In the genomic region with DNA sequence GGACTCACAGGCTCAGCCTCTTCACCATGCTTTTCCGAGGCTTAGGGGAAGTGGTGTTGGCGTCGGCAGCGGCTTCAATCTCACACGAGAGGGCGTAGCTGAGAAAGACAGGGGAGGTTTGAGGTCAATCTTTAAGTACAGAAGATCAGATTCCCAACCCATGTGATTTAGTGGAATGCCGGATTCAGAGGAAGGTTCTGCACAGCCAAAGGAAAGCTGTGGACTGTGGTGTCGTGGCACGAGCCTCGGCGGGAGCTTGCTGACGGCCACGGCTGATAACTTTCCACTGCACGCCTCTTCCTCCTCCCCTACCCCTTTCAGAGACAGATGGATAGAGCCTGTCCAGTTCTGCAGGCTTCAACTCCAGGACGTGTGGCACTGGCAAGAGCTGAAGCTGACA, we compare ENCODE assay signal across 9 mouse cellular contexts.
DNase-seq lines count a peak whose midpoint lies in the region; ATAC-seq and TF ChIP-seq lines count a peak whose summit lies in the region.
"Had no signal": no experiment of that assay in that cellular context is flagged by ENCODE, and none has a peak within 500 bp of the region (broad histone marks: within the 10 kb centered on the region; RNA-seq: fewer than 3 reads in every experiment).

No protein-coding gene starts in this region.

- no peak overlapping the region for H3K4me3 ChIP-seq in heart, embryonic 14.5 days (ENCODE audit: control insufficient read depth in 1 of 2, insufficient read depth in 1 of 2, low read depth in 1 of 2, low read length in 2 of 2)
- no peak overlapping the region for H3K4me3 ChIP-seq in limb, embryonic 10.5 days
- H3K4me3 ChIP-seq in left cerebral cortex, adult 2 months: no peak overlapping the region
- H3K4me3 ChIP-seq in hindbrain, embryonic 12.5 days: no peak overlapping the region
- H3K4me3 ChIP-seq in forebrain, embryonic 15.5 days: no peak overlapping the region

- H3K4me2 ChIP-seq in heart, embryonic 14.5 days (ENCODE audit: low read length): peak overlapping the region; percentile 27; the same call in 1 of the 2 replicates
- no peak overlapping the region for H3K4me2 ChIP-seq in hindbrain, embryonic 12.5 days (replicated peaks)
- no peak overlapping the region for H3K4me2 ChIP-seq in forebrain, embryonic 15.5 days (replicated peaks)
- H3K4me2 ChIP-seq: midbrain, embryonic 11.5 days had no signal

- WGBS in heart, embryonic 14.5 days: 7% methylated on average over 15 of the region's 15 CpGs
- 56% methylated on average over 15 of the region's 15 CpGs for WGBS in limb, embryonic 10.5 days
- 69% methylated on average over 15 of the region's 15 CpGs for WGBS in hindbrain, embryonic 12.5 days
- WGBS in forebrain, embryonic 15.5 days: 72% methylated on average over 15 of the region's 15 CpGs

- intact Hi-C loops in left cerebral cortex, adult 2 months (cut with DNase I): no loop called here

- TF ChIP-seq CTCF in left cerebral cortex, adult 2 months (IDR thresholded peaks at IDR 0.05): no peak; the same call in 1 of the 2 replicates

- ATAC-seq in heart, embryonic 14.5 days (ENCODE audit: insufficient number of reproducible peaks, insufficient read depth, low FRiP score, low read depth): no peak
- no peak for ATAC-seq in hindbrain, embryonic 12.5 days (ENCODE audit: low FRiP score)
- ATAC-seq in forebrain, embryonic 15.5 days (replicated peaks): no peak

- no peaks in the 10 kb centered on the region for H3K9me3 ChIP-seq in heart, embryonic 14.5 days (ENCODE audit: control insufficient read depth, low read length)
- H3K9me3 ChIP-seq in limb, embryonic 10.5 days (replicated peaks): no peaks in the 10 kb centered on the region
- H3K9me3 ChIP-seq in hindbrain, embryonic 12.5 days (replicated peaks): no peaks in the 10 kb centered on the region
- no peaks in the 10 kb centered on the region for H3K9me3 ChIP-seq in forebrain, embryonic 15.5 days

- H3K36me3 ChIP-seq in heart, embryonic 14.5 days (ENCODE audit: control insufficient read depth, insufficient read depth, low read length): peaks cover 74% of the 10 kb centered on the region
- peaks cover 89% of the 10 kb centered on the region for H3K36me3 ChIP-seq in limb, embryonic 10.5 days
- H3K36me3 ChIP-seq in hindbrain, embryonic 12.5 days: peaks cover 4% of the 10 kb centered on the region; the same call in 1 of the 2 replicates
- no peaks in the 10 kb centered on the region for H3K36me3 ChIP-seq in forebrain, embryonic 15.5 days

- no peaks in the 10 kb centered on the region for H3K27me3 ChIP-seq in heart, embryonic 14.5 days (ENCODE audit: control insufficient read depth, insufficient read depth, low read length)
- H3K27me3 ChIP-seq in limb, embryonic 10.5 days (ENCODE audit: low read depth, poor library complexity, severe bottlenecking): no peaks in the 10 kb centered on the region
- no peaks in the 10 kb centered on the region for H3K27me3 ChIP-seq in hindbrain, embryonic 12.5 days
- no peaks in the 10 kb centered on the region for H3K27me3 ChIP-seq in forebrain, embryonic 15.5 days

- H3K4me1 ChIP-seq in heart, embryonic 14.5 days (ENCODE audit: control insufficient read depth in 2 of 2, insufficient read depth in 2 of 2, low read length in 2 of 2): peaks cover 31 to 62% of the 10 kb centered on the region in 2 experiments
- no peaks in the 10 kb centered on the region for H3K4me1 ChIP-seq in limb, embryonic 10.5 days
- H3K4me1 ChIP-seq in hindbrain, embryonic 12.5 days: peaks cover 13% of the 10 kb centered on the region; the same call in 1 of the 2 replicates
- peaks cover 13% of the 10 kb centered on the region; the same call in 1 of the 2 replicates for H3K4me1 ChIP-seq in forebrain, embryonic 15.5 days

- DNase-seq in adrenal gland, adult (ENCODE audit: inconsistent age in 2 of 2, low spot score in 1 of 2): peak; percentile 24 to 65
- no peak for DNase-seq in adrenal gland, postnatal 4 days (ENCODE audit: low spot score in 2 of 2)
- DNase-seq in adrenal gland, postnatal 10 days: peak; percentile 38
- DNase-seq in limb, embryonic 10.5 days (ENCODE audit: low spot score): no peak
- DNase-seq in left cerebral cortex, adult 2 months (ENCODE audit: extremely low spot score in 1 of 2, low spot score in 2 of 2): no peak

- peak overlapping the region; percentile 55 for H3K9ac ChIP-seq in heart, embryonic 14.5 days (ENCODE audit: low read length)
- H3K9ac ChIP-seq in hindbrain, embryonic 12.5 days: no peak overlapping the region
- no peak overlapping the region for H3K9ac ChIP-seq in forebrain, embryonic 15.5 days (replicated peaks)

- H3K27ac ChIP-seq in heart, embryonic 14.5 days (replicated peaks in 1 of 2; ENCODE audit: control insufficient read depth in 1 of 2, insufficient read depth in 1 of 2, low read depth in 2 of 2, low read length in 2 of 2): peak overlapping the region; percentile 51 to 76
- peak overlapping the region; percentile 20; the same call in 1 of the 2 replicates for H3K27ac ChIP-seq in limb, embryonic 10.5 days
- no peak overlapping the region for H3K27ac ChIP-seq in left cerebral cortex, adult 2 months
- no peak overlapping the region for H3K27ac ChIP-seq in hindbrain, embryonic 12.5 days
- H3K27ac ChIP-seq in forebrain, embryonic 15.5 days (replicated peaks): no peak overlapping the region

Comparison
In these comparisons a context has a peak if more than half of its experiments do, and no peak if none do; other contexts are left out.
1. DNase-seq: peak in adrenal gland, adult (2 of 2) and adrenal gland, postnatal 10 days (single experiment); none in adrenal gland, postnatal 4 days (0 of 2), limb, embryonic 10.5 days (single experiment) and left cerebral cortex, adult 2 months (0 of 2).
2. H3K27ac ChIP-seq: peak in heart, embryonic 14.5 days (2 of 2) and limb, embryonic 10.5 days (single experiment); none in left cerebral cortex, adult 2 months (single experiment), hindbrain, embryonic 12.5 days (single experiment) and forebrain, embryonic 15.5 days (single experiment).